Mouse (Mus musculus): ENCODE data around the gene Cd248. TPM values are rescaled to one million over a fixed set of nuclear protein-coding genes. Genes with fewer than 3 reads are reported as not detected.
A peak's percentile ranks its signal among the peaks of the same experiment; 100 is the strongest.

Gene Cd248
- polyA plus RNA-seq, 1 experiment from 2014 or later: 42.5 TPM

GRCm38 (mm10) chr19:5041588-5041987 lies 26.3 kb upstream of the Cd248 start:
- 2% methylated on average over 16 of the region's 16 CpGs for WGBS
- peaks cover 23% of the 10 kb centered on the region for H3K36me3 ChIP-seq

GRCm38 (mm10) chr19:5045531-5045930 lies 22.3 kb upstream of the Cd248 start:
- Histone ChIP-seq H3K4me1 (peaks cover 31% of the 10 kb centered on the region), H3K4me3 (no peak overlapping the region), H3K27me3 (ENCODE audit: low read depth, poor library complexity, severe bottlenecking) (peaks cover 12% of the 10 kb centered on the region), H3K36me3 (peaks cover 58% of the 10 kb centered on the region), H3K9me3 (replicated peaks) (no peaks in the 10 kb centered on the region), H3K27ac (no peak overlapping the region)
- DNase-seq (ENCODE audit: low spot score): no peak
- WGBS: 83% methylated on average over 4 of the region's 4 CpGs

More at GRCm38 (mm10) chr19:5041588-5041987, 26.3 kb upstream of the Cd248 start:
- H3K27me3 ChIP-seq (ENCODE audit: low read depth, poor library complexity, severe bottlenecking): no peaks in the 10 kb centered on the region
- no peaks in the 10 kb centered on the region for H3K9me3 ChIP-seq (replicated peaks)
- no peak for DNase-seq (ENCODE audit: low spot score)
- H3K4me1 ChIP-seq: peaks cover 46% of the 10 kb centered on the region
- peak overlapping the region; percentile 91 for H3K4me3 ChIP-seq
- H3K27ac ChIP-seq: peak overlapping the region; percentile 81

GRCm38 (mm10) chr19:5048138-5049056 lies 19.5 kb upstream of the Cd248 start:
- H3K27me3 ChIP-seq (ENCODE audit: low read depth, poor library complexity, severe bottlenecking): peaks cover 40% of the 10 kb centered on the region
- H3K9me3 ChIP-seq (replicated peaks): no peaks in the 10 kb centered on the region
- peaks cover 58% of the 10 kb centered on the region for H3K36me3 ChIP-seq
- H3K27ac ChIP-seq: no peak overlapping the region
- H3K4me1 ChIP-seq: peaks cover 38% of the 10 kb centered on the region
- H3K4me3 ChIP-seq: no peak overlapping the region
- no peak for DNase-seq (ENCODE audit: low spot score)
- WGBS: 90% methylated on average over 14 of the region's 14 CpGs

- 84% methylated on average over 6 of the region's 6 CpGs for WGBS
- peaks cover 50% of the 10 kb centered on the region for H3K36me3 ChIP-seq
Observed at GRCm38 (mm10) chr19:5049325-5049724, 18.6 kb upstream of the Cd248 start.

GRCm38 (mm10) chr19:5050047-5050905 lies 17.6 kb upstream of the Cd248 start, which contains the start of gene Rin1:
Gene Rin1 (plus strand): TSS chr19:5050481.
- WGBS: 19% methylated on average over 14 of the region's 14 CpGs
- Histone ChIP-seq H3K4me3 (peak within 1 kb of the TSS; percentile 41), H3K9me3 (replicated peaks) (no peaks in the 10 kb centered on the region), H3K27ac (peak within 1 kb of the TSS; percentile 63), H3K36me3 (peaks cover 48% of the 10 kb centered on the region), H3K27me3 (ENCODE audit: low read depth, poor library complexity, severe bottlenecking) (peaks cover 58% of the 10 kb centered on the region), H3K4me1 (peaks cover 38% of the 10 kb centered on the region)
- DNase-seq (ENCODE audit: low spot score): peak; percentile 73

More at GRCm38 (mm10) chr19:5049325-5049724, 18.6 kb upstream of the Cd248 start:
- Histone ChIP-seq H3K4me3 (peak overlapping the region; percentile 41; the same call in 1 of the 2 replicates), H3K27ac (no peak overlapping the region), H3K9me3 (replicated peaks) (no peaks in the 10 kb centered on the region), H3K4me1 (peaks cover 38% of the 10 kb centered on the region), H3K27me3 (ENCODE audit: low read depth, poor library complexity, severe bottlenecking) (peaks cover 49% of the 10 kb centered on the region)
- DNase-seq (ENCODE audit: low spot score): no peak

GRCm38 (mm10) chr19:5051031-5051430 lies 16.8 kb upstream of the Cd248 start:
- WGBS: 7% methylated on average over 17 of the region's 17 CpGs
- H3K4me3 ChIP-seq: peak overlapping the region; percentile 41
- H3K27me3 ChIP-seq (ENCODE audit: low read depth, poor library complexity, severe bottlenecking): peaks cover 62% of the 10 kb centered on the region
- peaks cover 41% of the 10 kb centered on the region for H3K36me3 ChIP-seq
- H3K9me3 ChIP-seq (replicated peaks): no peaks in the 10 kb centered on the region
- H3K4me1 ChIP-seq: peaks cover 39% of the 10 kb centered on the region
- H3K27ac ChIP-seq: peak overlapping the region; percentile 63
- peak; percentile 59 for DNase-seq (ENCODE audit: low spot score)

- Histone ChIP-seq H3K27me3 (ENCODE audit: low read depth, poor library complexity, severe bottlenecking) (peaks cover 62% of the 10 kb centered on the region), H3K9me3 (replicated peaks) (no peaks in the 10 kb centered on the region), H3K4me3 (peak overlapping the region; percentile 41), H3K4me1 (peaks cover 44% of the 10 kb centered on the region), H3K36me3 (peaks cover 36% of the 10 kb centered on the region), H3K27ac (peak overlapping the region; percentile 63)
- DNase-seq (ENCODE audit: low spot score): no peak
- 41% methylated on average over 3 of the region's 3 CpGs for WGBS
Observed at GRCm38 (mm10) chr19:5051515-5051914, 16.4 kb upstream of the Cd248 start.

GRCm38 (mm10) chr19:5052166-5052822 lies 15.6 kb upstream of the Cd248 start:
- H3K36me3 ChIP-seq: peaks cover 28% of the 10 kb centered on the region
- no peak for DNase-seq (ENCODE audit: low spot score)
- H3K4me1 ChIP-seq: peaks cover 51% of the 10 kb centered on the region
- H3K27ac ChIP-seq: peak overlapping the region; percentile 50; the same call in 1 of the 2 replicates
- H3K9me3 ChIP-seq (replicated peaks): no peaks in the 10 kb centered on the region
- peak overlapping the region; percentile 41; the same call in 1 of the 2 replicates for H3K4me3 ChIP-seq
- peaks cover 62% of the 10 kb centered on the region for H3K27me3 ChIP-seq (ENCODE audit: low read depth, poor library complexity, severe bottlenecking)
- 21% methylated on average over 25 of the region's 25 CpGs for WGBS

GRCm38 (mm10) chr19:5052853-5053252 lies 15.0 kb upstream of the Cd248 start:
- peaks cover 62% of the 10 kb centered on the region for H3K27me3 ChIP-seq (ENCODE audit: low read depth, poor library complexity, severe bottlenecking)
- no peak overlapping the region for H3K4me3 ChIP-seq
- peak overlapping the region; percentile 50; the same call in 1 of the 2 replicates for H3K27ac ChIP-seq
- peaks cover 23% of the 10 kb centered on the region for H3K36me3 ChIP-seq
- 49% methylated on average over 17 of the region's 17 CpGs for WGBS
- no peak for DNase-seq (ENCODE audit: low spot score)
- no peaks in the 10 kb centered on the region for H3K9me3 ChIP-seq (replicated peaks)
- peaks cover 55% of the 10 kb centered on the region for H3K4me1 ChIP-seq

- DNase-seq (ENCODE audit: low spot score): peak; percentile 90
- H3K9me3 ChIP-seq (replicated peaks): no peaks in the 10 kb centered on the region
- 17% methylated on average over 9 of the region's 9 CpGs for WGBS
- no peak overlapping the region; the same call in 1 of the 2 replicates for H3K27ac ChIP-seq
- peaks cover 12% of the 10 kb centered on the region for H3K36me3 ChIP-seq
- H3K27me3 ChIP-seq (ENCODE audit: low read depth, poor library complexity, severe bottlenecking): peaks cover 62% of the 10 kb centered on the region
- peaks cover 65% of the 10 kb centered on the region for H3K4me1 ChIP-seq
- H3K4me3 ChIP-seq: no peak overlapping the region
Observed at GRCm38 (mm10) chr19:5053909-5054308, 14.0 kb upstream of the Cd248 start.

- DNase-seq (ENCODE audit: low spot score): peak; percentile 83
- no peaks in the 10 kb centered on the region for H3K36me3 ChIP-seq
- peaks cover 43% of the 10 kb centered on the region for H3K27me3 ChIP-seq (ENCODE audit: low read depth, poor library complexity, severe bottlenecking)
- peaks cover 70% of the 10 kb centered on the region for H3K4me1 ChIP-seq
- peak overlapping the region; percentile 78 for H3K27ac ChIP-seq
- WGBS: 11% methylated on average over 6 of the region's 6 CpGs
- peak overlapping the region; percentile 29 for H3K4me3 ChIP-seq
- H3K9me3 ChIP-seq (replicated peaks): no peaks in the 10 kb centered on the region
Observed at GRCm38 (mm10) chr19:5056251-5056650, 11.6 kb upstream of the Cd248 start.
